In genomic region chr17:51179195-51179953, GRCm38 (mm10) we compare ENCODE assay signal across 1 mouse cellular context.
TF ChIP-seq lines count a peak whose summit lies in the region.

TSS of gene Tbc1d5 (minus strand) at chr17:51179352.

TF ChIP-seq in CH12.LX, 34 proteins besides CTCF, POLR2A, EP300 and RAD21 (continued from another document):
- no peak for TF ChIP-seq E2F4 (IDR thresholded peaks at IDR 0.05; ENCODE audit: insufficient replicate concordance, low read depth, low read length)
- no peak for TF ChIP-seq MAFK (IDR thresholded peaks at IDR 0.05; ENCODE audit: insufficient replicate concordance, low read length)
- TF ChIP-seq JUN (IDR thresholded peaks at IDR 0.05; ENCODE audit: insufficient read depth, low read depth, low read length) = no peak
- TF ChIP-seq BHLHE40 (IDR thresholded peaks at IDR 0.05; ENCODE audit: low read depth, low read length) = peak; percentile 86
- 0 out of 2 replicates have a peak, but pooled peaks have one; percentile 25 for TF ChIP-seq IRF4 (IDR thresholded peaks at IDR 0.05; ENCODE audit: low read depth, low read length)
- no peak for TF ChIP-seq HCFC1 (IDR thresholded peaks at IDR 0.05; ENCODE audit: low read depth, low read length)
- peak; percentile 88 for TF ChIP-seq MAX (IDR thresholded peaks at IDR 0.05; ENCODE audit: low read length)
- TF ChIP-seq RCOR1 (conservative IDR thresholded peaks at IDR 0.05; ENCODE audit: low read depth, low read length) = no peak
- TF ChIP-seq ZNF384 (IDR thresholded peaks at IDR 0.05; ENCODE audit: low read depth, low read length) = no peak
- 0 out of 2 replicates have a peak, but pooled peaks have one; percentile 73 for TF ChIP-seq POLR2AphosphoS2 (IDR thresholded peaks at IDR 0.05; ENCODE audit: low read depth, low read length)
